Mouse (Mus musculus) induced T-regulatory cell, adult 2 months (primary cell): Measurements from ENCODE around the gene Tspan14.

Experiments used
- DNase-seq: peaks from one replicate; pipeline ENCODE4 v3.0.0-alpha.2; 2012; ENCODE audit warnings: low read depth

Gene Tspan14

GRCm38 (mm10) chr14:40966392-40966861, at the start of gene Tspan14:
Gene Tspan14 (minus strand): TSS chr14:40966807.
- peak; percentile 76 for DNase-seq

GRCm38 (mm10) chr14:41014701-41015240, 48.2 kb upstream of the Tspan14 start:
- no peak for DNase-seq

GRCm38 (mm10) chr14:41013630-41014613, 47.3 kb upstream of the Tspan14 start, which contains the start of gene Fam213a:
Gene Fam213a (minus strand): TSS chr14:41013788.
- DNase-seq: peak; percentile 91

DNA sequence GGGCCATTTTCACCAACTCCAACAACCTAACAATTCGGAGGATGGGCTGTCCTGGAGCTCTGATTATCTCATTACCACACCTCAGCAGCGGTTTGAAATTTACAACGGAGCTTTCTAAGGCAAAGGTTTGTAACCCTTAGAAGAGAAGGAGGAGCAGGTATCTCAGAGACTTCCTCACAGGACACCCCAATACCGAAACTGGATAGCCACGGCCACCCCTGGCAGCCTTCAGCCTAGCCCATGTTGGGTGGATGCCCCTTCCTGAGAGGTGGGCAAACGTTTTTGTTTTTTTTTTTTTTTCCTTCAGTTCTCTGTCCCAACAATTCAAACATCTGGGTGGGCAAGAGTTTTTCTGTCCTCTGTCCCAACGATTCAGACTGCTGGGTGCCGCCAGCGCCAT, 46.5 kb upstream of the Tspan14 start:
- peak; percentile 23 for DNase-seq

- DNase-seq: no peak
Measured at GRCm38 (mm10) chr14:41011916-41012315, 45.3 kb upstream of the Tspan14 start.

DNA sequence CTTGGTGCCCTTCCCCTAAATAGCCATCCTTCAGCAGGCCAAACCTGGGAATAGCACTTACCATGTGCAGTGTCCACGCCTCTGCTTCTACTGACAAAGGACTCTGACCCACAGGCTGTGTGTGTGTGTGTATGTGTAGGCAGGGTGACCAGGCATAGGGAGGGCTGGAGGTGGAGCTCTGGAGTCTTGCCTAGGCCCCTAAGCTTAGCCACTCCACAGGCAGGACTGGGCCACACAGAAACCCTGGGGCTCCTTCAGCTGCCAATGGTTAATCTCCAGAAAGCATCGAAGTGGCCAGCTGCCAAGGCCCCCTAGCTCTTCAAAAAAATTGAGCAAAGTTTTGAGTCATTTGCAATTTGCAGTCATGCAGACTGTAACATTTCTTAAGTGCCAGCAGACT, 41.5 kb upstream of the Tspan14 start:
- DNase-seq: no peak

DNA sequence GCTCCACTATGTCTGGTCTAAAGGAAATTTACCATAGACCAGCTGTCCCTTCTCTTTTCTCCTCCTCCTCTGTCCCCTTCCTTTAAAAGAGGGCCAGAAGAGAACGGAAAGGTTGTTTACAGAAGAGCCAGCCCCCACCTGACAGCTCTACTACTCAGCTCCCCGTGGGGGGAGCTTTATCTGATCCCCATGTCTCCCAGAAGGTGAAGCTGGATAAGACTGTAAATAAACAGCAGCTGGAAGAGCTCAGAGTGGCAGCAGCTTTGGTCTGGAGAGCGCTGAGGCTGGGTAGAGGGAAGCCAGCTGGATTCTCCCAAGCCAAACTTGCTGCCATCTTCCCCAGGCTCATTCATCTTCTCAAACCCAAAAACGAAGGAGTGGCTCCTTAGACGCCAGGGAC, 41.0 kb upstream of the Tspan14 start:
- no peak for DNase-seq

- DNase-seq: no peak
Measured at GRCm38 (mm10) chr14:41006899-41007298, 40.3 kb upstream of the Tspan14 start.

DNA sequence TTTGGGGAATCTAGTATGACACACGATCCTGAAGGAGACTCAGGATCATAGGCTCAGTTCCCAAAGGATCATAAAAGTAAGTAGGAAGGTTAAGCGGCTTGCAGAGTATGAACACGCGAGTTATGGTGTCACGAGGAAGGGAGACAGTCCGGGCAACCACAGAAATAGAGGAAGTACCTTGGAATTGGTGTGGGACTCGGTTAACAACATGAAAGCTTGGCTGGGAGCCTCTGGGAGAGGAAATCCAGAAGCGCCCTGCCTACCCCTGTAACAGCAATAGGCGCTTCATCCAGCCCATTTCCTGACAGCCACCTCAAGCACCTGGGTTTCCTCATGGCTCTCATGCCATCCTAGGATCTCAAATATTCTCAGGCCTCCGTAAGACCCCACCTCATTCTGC, 39.7 kb upstream of the Tspan14 start:
- DNase-seq: no peak

- no peak for DNase-seq
Measured at GRCm38 (mm10) chr14:41005716-41006115, 39.1 kb upstream of the Tspan14 start.

- no peak for DNase-seq
Measured at GRCm38 (mm10) chr14:41004201-41005141, 37.9 kb upstream of the Tspan14 start.

GRCm38 (mm10) chr14:41001576-41001975, 35.0 kb upstream of the Tspan14 start:
- DNase-seq: no peak

- DNase-seq: no peak
Measured at GRCm38 (mm10) chr14:41000801-41001200, 34.2 kb upstream of the Tspan14 start.

GRCm38 (mm10) chr14:40999904-41000645, 33.5 kb upstream of the Tspan14 start:
- peak; percentile 77 for DNase-seq

DNA sequence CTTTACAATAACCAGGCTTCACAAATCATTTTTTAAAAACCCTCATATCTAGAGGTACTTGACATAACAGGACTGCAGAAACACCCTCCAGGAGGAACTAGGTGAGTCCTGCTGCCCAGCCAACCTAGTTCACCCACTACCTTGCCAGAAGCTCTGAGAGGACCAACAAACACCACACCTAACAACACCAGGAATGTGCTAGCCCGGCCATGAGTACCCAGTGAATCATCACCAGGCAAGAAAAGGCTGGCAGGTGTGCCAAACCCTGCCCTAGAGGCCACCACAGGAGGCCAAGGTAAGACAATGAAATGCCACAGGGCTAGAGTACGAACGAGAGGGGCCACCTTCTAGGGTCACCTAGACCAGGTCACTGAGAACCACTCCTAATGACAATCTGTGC, 29.6 kb upstream of the Tspan14 start:
- no peak for DNase-seq

GRCm38 (mm10) chr14:40992464-40992863, 25.9 kb upstream of the Tspan14 start:
- peak; percentile 34 for DNase-seq

- DNase-seq: no peak
Measured at GRCm38 (mm10) chr14:40988780-40989179, 22.2 kb upstream of the Tspan14 start.

DNA sequence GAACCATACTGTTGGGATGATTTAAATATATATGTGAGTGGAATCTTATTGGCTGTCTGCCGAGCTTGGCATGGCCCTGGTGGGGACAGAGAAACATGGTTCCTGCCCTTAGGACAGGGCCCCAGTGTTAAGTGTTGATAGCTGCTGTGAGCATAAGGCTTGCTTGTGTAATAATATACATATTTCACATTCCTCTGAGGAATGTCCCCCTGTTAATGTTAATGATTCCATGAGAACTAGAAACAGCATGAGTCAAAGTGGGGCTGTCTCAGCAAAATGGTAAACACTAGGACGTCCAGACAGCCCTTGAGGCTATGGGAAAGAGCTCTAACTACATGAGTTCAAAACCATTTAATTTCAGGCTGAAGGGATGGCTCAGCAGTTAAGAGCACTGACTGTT, 20.6 kb upstream of the Tspan14 start:
- no peak for DNase-seq

- no peak for DNase-seq
Measured at GRCm38 (mm10) chr14:40985635-40986034, 19.0 kb upstream of the Tspan14 start.

DNA sequence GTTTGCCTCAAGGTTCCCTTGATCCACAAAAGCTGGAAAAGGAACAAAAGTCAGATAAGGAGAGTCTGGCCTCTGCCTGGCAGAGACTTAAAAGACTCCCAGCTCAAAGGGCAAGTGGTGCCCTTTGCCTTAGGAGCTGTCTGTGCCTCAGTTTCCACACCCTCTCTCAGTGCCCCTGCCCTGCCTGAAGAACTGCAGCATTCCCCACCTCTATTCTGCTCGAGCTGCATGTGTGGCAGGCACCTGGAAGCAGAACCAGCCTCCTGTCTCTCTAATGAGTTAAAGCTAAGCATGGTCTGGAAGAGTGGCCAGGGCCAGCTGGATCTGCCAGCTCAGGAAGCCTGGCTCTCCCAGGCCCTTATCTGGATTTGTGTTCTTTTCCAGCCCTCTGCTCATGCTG, 13.1 kb upstream of the Tspan14 start:
- no peak for DNase-seq

- DNase-seq: peak; percentile 44
Measured at GRCm38 (mm10) chr14:40979002-40979401, 12.4 kb upstream of the Tspan14 start.
